Mouse (Mus musculus) spleen, postnatal 10 days (tissue): Measurements from ENCODE around the gene Fetub.
"Not testable (repeated sequence)": the region's sequence is repeated elsewhere in the genome, so short reads cannot be mapped to it uniquely, and the experiment has no call there.

Experiments
- DNase-seq, 2 experiments: peaks; one replicate each; pipeline ENCODE4 v3.0.0; 2021 to 2022; ENCODE audit warnings: low spot score in 2 of 2

Gene Fetub

DNA sequence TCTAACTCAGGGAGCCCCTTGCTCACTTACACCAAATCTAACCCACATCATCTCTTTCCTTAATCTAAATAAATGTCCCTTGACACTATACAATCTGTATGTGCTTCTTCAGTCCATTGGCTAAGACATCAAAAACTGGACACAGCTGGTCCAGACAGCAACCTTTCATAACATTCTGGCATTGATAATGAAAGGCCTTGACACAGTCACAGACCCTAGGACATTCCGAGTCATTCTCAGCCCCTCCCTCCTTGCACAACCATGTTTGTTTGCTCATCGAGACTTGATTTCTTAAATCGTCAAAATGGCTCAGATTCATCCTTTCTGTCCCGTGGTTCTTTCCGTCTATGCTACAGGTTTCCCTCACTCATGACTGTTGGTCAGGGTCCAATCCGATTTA, 8.8 kb upstream of the Fetub start:
- DNase-seq: no peak

DNA sequence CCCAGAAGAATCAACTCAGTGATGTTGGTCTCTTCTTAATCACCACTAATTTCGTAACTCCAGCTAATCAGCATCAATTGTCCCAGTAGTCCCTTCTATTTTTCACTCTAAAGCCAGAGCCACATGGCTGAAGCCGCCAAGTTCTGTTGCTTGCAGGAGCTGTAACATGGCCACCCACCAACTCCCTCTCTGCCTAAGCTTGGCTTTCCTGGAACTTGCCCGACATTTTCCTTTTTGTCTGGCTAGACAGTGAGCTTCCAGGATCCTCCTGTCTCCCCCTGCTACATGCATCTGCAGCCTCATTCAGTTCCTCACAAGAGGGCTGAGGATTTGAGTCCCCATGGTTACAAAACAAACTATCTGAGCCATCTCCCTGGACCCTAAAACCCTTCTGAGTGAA, 6.1 kb upstream of the Fetub start:
- DNase-seq: no peak

DNA sequence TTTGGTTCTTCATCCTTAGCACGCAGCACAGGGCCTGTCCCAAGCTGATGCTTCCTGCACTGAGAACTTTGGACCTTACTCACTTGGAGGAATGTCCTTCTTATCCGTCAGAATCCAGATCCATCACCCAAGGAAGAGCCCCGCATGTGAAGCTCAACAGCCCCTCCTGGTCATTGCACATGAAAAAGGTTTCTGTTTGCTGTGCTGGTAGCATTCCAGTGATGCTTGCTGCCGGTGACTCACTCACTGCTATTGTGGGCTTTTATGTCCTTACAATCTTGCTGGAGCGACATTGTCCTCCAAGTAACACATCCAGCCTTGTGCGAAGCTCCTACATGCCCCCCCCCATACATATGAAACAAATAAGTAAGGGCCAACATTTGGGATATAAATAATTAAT, 5.2 kb upstream of the Fetub start:
- DNase-seq: no peak

DNA sequence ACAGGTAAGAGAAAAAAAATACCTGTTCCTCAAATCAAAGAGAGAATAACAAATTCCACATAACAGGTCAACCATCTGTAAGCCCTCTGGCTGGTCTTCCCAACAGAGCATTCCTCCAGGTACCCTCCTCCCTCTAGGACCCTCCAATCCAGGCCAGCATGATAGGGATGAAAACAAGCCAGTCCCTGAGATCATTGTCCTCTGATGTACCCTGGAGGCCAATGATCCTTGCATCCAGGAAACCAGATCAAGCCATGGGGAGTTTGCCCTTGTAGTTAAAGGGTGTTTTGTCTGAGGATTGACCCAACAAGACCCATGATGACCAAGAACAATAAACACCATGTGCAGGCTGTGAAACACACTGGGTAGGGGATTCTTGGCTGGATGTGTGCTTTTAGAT, 3.9 kb upstream of the Fetub start:
- DNase-seq: no peak

DNA sequence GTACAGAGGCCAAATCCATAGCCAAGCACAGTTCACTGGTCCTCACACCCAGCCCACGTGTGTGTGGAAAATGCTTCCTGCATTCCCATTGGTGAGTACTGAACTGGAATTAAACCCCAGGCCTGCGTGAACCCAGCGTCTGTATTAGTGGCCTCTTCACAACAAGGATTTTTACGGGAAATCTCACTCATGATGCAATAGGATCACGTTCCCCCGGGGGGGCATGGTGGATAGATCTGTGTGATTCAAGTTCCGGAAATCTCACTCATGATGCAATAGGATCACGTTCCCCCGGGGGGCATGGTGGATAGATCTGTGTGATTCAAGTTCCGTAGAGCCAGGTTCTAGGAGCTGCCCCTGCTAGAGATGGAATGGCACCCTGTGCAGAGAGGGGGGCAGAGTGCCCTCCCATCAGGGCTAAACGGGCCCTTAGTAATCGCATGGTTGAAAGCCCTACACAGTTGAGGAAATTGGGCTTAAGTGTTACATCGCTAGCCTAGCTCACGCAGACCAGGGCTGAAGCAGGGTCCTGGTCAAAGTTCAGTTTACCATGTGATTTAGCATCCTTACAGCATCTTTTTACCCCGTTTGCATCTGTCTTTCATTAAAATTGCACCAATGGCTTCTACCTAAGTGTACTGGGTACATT, 654 bp downstream of the Fetub start:
- DNase-seq: no peak

DNA sequence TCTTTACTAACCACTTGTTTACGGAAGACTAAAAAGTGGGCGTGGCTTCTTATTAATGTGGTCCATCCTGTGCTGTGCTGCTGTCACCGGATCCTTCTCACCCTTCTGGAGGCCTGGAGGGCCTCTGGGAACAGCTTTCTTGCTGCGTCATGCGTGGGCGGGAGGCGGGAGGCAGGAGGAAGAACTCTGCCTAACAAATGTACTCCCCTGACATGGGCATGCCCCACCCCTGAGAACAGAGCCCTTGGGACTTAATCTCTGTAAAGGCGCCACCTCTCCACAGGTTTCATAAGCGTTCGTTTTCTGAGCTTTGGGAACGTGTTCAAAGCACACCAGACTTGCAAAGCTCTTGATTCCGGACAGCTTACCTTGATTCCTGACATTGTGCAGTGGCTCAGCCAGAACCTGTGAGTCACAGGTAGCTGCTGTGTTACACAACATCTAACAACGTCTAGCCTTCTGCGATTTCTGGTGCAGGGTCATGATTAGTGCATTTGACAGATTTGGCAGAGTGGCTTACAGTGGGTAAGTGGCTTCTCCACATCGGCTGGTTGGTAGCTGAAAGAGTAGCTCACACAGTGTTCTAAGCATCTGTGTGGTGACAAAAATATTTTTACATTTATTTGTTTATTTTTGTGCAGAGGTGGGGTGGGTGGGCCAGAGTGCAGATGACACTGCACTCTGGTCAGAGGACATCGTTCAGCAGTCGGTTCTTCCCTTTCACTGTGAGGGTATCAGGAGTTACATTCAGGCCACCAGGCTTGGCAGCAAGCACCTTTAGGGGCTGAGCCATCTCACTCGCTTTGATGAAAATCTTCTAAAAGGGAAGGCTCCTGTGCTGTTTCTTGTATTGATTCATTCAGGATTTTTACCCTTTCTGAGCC, 2.1 kb downstream of the Fetub start:
- DNase-seq: no peak

DNA sequence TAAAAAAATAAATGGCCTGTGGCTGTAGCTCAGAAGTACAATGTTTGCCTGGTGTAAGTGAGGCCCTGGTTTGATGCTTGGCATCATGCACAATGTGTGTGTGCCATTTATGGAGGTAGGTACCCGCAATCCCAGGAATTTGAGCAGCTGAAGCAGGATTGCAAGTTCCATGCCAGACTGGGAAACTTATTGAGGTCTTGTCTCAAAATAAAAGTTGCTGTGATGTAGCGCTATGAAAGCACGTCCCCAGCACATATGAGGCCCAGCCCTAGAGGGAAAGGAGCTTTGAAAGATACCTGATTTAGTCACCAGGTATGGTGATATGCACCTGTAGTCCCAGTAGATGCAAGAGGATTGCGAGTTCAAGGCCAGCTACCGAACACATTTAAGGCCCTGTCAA, 3.6 kb downstream of the Fetub start:
- no peak for DNase-seq

DNA sequence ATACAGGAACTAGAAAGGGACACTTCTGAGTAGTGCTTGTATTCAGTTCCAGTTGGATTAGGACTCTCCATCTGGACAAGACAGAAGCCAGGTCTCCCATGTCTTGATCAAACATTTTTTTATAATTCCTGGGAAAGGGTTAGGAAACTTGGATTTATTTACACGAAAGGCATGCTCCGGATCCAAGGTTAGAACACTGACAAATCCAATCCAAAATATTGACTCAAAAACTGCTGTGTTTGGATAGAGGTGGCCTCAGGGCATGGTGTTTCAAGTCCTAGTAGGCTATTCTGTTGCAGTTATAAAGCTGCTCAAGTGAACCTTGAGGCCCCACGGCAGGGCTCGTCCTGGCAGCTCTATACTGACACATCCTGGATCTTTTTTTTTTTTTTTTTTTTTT, 4.3 kb downstream of the Fetub start:
- no peak for DNase-seq

DNA sequence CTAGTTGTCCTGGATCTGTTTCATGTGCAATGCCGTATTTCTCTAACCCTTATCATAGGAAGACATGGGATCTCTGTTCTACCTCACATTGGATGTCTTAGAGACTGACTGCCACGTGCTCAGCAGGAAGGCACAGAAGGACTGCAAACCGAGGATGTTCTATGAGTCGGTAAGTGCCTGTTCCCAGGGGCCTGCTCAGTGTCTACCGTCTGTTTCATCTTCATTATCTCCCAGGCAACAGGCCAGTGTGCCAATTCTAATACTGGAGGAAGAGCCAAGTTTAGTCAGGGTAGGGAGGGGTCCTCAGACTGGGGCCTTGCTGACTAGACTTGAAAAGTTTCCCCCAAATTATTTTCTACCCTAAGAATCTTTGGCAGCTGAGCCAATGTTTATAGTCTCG, 11.4 kb downstream of the Fetub start:
- no peak for DNase-seq

DNA sequence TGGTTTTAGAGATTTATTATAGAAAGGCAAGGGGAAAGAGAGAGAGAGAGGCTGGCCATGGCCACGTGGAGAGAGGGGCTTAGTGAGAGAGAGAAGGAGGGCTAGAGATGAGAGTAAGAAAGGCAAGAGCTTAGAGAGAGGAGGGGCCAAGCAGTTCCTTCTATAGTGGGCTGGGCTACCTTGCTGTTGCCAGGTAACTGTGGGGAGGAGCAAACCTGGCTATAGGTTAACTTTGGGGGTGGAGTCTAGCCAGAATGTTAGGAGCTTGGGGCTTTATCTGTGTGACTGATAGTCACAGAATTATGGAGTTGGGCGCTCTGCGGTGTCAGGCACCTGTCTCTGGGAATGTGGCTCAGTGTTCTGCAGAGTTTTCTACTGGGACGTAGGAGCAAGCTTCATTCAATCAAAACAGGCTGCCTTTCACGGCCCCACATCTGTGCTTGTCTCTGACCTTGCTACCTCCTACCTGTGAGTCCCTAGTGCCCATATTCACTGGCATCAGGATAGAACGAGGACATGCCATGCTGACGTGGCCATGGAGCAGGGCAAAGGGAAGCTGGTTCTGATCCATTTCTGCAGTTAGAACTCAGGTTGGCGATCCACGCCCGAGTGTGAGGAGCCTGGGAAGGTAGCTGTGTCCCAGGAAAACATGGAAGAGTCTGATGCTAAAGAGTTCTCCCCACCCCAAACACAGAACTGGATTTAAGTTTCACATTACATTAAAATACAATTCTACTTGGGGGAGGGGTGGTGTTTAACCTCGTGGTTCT, 13.5 kb downstream of the Fetub start:
- no peak for DNase-seq

DNA sequence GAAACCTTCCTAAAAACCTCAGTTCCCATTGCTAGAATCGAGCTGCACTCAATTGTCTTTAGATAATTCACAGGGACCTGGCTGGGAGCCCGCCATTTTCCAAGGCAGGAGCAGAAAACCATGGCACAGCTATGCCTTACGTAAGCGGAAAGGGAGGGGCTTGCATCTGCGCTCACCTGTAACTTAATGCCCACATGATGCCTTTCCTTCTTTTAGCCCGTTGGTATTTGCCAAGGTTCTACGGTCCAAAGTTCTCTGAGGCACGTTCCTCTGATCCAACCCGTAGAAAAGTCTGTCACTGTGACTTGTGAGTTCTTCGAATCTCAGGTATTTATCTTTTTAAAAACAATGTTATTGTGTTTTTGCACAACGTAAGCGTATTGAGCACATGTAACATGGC, 19.5 kb downstream of the Fetub start:
- DNase-seq: no peak

DNA sequence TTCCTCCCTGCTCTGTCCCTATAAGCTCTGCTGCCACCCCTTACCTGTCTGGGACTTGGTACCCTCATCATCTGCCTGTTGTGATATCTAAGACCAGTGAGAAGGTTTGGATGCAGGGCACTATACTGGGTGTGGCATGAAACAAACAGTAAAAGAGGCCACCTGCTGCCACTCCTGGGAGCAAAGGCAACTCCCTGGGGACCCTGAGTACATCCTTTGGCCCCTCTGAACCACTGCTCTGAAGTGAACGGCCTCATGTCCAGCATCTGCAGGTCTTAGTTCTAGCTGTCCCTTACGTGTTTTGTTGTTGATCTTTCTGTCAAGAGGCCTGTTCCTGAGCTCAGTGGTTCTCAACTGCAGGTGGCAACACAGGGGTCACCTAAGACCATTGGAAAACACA, 20.4 kb downstream of the Fetub start:
- DNase-seq: peak in 1 of 2 experiments; percentile 28

DNA sequence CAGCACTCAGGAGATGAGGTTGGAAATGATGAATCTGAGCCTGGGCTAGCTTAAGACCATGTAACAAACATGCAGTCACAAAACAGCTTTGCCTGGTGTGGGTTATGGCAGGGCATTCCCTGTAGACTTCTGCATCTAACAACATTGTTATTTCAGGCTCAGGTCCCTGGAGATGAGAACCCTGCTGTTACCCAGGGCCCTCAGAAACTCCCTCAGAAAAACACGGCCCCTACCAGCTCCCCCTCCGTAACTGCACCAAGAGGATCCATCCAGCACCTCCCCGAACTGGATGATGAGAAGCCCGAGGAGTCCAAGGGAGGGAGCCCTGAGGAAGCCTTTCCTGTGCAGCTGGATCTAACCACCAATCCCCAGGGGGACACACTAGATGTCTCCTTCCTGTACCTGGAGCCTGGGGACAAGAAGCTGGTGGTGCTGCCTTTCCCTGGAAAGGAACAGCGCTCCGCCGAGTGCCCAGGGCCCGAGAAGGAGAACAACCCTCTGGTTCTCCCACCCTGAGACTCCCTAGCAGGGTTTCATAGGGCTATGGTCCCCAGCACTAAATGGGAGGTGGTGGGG, 21.1 kb downstream of the Fetub start:
- DNase-seq: no peak

DNA sequence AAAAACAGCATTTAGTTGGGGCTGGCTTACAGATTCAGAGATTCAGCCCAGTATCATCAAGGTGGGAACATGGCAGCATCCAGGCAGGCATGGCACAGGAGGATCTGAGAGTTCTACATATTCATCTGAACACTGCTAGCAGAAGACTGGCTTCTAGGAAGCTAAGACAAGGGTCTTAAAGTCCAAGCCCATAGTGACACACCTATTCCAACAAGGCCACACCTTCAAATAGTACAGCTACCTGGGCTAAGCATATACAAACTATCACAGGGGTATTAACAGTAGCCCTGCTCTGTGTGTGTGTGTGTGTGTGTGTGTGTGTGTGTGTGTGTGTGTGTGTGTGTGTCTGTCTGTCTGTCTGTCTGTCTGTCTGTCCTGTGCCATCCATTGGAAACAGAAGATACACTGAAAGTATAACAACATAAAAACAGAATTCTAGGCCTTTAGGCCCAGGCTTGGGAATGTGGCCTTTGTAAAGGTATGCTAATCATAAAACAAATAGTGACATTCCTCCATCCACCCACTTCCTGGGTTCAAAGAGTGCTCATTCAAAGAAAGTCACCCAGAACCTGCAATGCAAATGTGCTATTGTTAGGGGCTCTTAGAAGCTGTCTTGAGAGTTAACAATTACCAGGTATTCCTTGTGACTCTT, 23.8 kb downstream of the Fetub start:
- DNase-seq: not testable (repeated sequence)

DNA sequence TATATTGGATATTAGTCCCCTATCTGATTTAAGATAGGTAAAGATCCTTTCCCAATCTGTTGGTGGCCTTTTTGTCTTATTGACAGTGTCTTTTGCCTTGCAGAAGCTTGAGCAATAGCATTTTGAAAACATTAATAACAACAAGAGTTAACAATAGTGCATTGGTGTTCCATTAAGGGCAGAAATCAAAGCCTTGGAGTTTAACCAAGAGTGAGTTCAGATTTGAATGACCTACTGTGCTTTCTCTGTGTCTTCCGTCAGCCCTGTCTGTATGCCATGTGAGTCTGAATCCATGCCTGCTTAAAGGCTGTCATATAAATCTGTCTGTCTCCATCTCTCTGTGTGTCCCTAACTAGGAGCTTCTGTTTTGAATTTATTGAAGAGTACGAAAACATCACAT, 29.2 kb downstream of the Fetub start:
- DNase-seq: no peak

DNA sequence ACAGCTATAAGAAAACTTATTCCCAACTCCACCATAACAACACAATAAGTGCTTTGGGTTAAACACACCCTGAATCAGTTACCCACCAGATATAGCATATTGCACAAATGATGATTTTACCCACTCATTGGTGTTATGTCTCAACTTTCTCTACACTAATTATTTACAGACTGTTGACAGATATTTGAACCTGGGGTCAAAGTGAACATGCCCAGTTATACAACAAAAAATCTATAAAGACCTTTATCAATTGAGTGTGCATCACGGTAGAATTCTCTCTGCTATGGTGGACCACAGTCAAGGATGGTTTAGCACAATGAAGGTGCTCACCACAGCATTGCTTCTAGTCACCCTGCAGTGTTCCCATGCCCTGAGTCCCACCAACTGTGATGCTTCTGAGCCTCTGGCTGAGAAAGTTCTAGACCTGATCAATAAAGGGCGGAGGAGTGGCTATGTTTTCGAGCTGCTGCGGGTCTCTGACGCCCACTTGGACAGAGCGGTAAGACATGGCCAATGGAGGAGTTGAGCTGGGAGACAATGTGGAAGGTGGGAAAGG, 32.8 kb downstream of the Fetub start, which contains the start of gene Hrg:
Hrg (plus strand) TSS at position 233 of the 556 bp plus-strand sequence.
- no peak for DNase-seq

DNA sequence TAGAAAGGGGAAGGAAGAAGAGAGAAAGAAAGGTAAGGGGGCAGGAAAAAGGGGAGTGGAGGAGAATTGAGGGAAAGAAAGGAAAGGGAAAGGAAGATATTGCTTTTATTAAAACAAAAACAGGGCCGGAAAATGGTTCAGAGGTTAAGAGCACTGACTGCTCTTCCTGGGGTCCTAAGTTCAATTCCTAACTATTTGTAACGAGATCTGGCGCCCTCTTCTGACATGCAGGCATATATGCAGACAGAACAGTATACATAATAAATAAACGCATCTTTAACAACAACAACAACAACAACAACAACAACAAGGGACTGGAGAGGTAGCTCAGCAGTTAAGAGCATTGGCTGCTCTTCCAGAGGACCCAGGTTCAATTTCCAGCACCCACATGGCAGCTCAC, 34.9 kb downstream of the Fetub start:
- DNase-seq: no peak

DNA sequence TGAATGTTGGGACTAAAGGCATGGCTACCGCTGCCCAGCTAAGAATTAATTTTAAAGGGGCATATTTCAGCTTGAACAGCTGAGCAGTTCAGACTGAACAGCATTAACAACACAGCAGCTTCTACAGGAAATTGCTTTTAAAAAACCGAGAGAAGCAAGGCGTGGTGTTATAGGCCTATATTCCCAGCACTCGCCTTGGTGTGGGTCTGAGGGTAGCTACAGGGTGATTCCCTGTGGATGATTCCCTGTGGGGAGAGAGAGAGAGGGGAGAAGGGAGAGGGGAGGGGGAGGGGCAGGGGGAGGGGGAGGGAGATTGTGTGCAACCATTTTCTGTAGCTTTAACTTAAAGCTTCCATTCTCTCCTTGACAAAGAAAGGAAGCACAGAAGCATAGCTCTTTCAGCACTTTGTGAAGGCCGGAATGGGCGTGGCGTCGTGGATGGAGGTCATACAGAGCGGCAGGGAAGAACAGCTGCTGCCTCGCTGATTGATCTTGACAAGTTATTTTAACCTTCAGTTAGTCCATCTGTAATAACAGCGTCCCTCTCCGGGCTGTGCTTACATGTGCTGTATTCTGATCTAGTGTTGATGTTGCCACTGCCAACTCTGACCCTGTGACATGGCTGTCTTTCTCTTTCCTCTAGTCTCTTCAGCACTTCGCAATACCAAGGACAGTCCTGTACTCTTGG, 37.4 kb downstream of the Fetub start:
- peak in 1 of 2 experiments; percentile 29 for DNase-seq

DNA sequence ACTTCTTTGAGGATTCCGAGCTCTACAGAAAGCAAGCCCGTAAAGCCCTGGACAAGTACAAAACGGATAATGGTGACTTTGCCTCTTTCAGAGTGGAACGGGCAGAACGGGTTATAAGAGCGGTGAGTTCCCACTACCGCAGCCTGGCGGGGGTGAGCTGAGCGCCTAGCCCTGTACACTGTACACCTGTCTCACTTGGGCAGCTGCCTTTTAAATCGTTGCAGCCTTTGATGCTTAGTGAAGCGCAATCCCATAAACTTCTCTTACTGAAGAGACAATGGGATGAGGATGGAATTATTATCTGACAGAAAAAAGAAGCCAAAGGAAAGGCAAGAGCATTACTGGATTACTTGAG, 37.9 kb downstream of the Fetub start:
- no peak for DNase-seq

DNA sequence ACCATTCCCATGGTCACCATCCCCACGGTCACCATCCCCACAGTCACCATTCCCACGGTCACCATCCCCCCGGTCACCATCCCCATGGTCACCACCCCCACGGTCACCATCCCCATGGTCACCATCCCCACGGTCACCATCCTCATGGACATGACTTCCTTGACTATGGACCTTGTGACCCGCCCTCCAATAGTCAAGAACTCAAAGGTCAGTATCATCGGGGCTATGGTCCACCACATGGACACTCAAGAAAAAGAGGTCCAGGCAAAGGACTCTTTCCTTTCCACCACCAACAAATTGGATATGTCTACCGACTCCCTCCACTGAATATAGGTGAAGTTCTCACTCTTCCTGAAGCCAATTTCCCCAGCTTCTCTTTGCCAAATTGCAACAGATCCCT, 42.9 kb downstream of the Fetub start:
- DNase-seq: no peak

DNA sequence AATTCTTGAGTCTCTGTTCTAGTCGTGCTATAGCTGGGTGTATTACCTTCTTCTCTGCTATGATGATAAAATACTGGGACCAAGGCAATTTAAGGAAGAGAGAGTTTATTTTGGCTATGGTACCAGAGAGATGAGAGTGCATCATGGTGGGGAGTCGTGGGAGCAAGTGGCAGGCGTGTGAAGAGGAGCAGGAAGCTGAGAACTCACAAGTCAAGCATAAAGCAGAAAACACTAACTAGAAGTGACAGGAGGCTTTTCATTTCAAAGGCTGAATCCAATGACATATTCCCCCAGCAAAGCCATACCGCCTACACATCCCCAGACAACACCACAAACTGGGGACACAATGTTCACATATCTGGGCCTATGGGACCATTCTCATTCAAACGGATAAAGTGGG, 44.1 kb downstream of the Fetub start:
- no peak for DNase-seq
